Mouse (Mus musculus) hindbrain, embryonic 14.5 days (tissue): ENCODE data around the gene Gm20696. TPM values are rescaled to one million over a fixed set of nuclear protein-coding genes. Genes with fewer than 3 reads are reported as not detected.
A peak's percentile ranks its signal among the peaks of the same experiment; 100 is the strongest.

Source experiments
- ATAC-seq: fragments of 200-750 bp; cut with Nextera tagmentation; 2 replicates; pipeline ENCODE4 v1.8.0; 2017; ENCODE audit warnings: moderate number of reproducible peaks, mild to moderate bottlenecking, moderate TSS enrichment, moderate library complexity; ENCODE audit not compliant: low FRiP score
- DNase-seq: peaks from one replicate; pipeline ENCODE4 v3.0.0-alpha.2; 2015; ENCODE audit warnings: low spot score
- H3K27ac ChIP-seq: fragments of 300-500 bp; sonication (generic); 2 replicates; pipeline ENCODE4 v1.5.1; 2014; ENCODE audit warnings: mild to moderate bottlenecking, moderate library complexity
- H3K27me3 ChIP-seq: fragments of 300-500 bp; sonication (generic); 2 replicates; pipeline ENCODE4 v1.6.1; 2014; ENCODE audit warnings: mild to moderate bottlenecking, low read length, mixed read lengths; ENCODE audit not compliant: control insufficient read depth, insufficient read depth
- H3K36me3 ChIP-seq: fragments of 300-500 bp; sonication (generic); replicated peaks from 2 replicates; pipeline ENCODE4 v1.6.1; 2014; ENCODE audit not compliant: control insufficient read depth, insufficient read depth
- H3K4me1 ChIP-seq: fragments of 300-500 bp; sonication (generic); replicated peaks from 2 replicates; pipeline ENCODE4 v1.6.1; 2014; ENCODE audit warnings: antibody characterized with exemption, low read length, mixed read lengths; ENCODE audit not compliant: control insufficient read depth, insufficient read depth
- H3K4me2 ChIP-seq: fragments of 300-500 bp; sonication (generic); replicated peaks from 2 replicates; pipeline ENCODE4 v1.6.1; 2014; ENCODE audit warnings: mild to moderate bottlenecking, moderate library complexity
- H3K4me3 ChIP-seq: fragments of 300-500 bp; sonication (generic); replicated peaks from 2 replicates; pipeline ENCODE4 v1.5.1; 2014; ENCODE audit warnings: mild to moderate bottlenecking, low read length
- H3K9ac ChIP-seq: fragments of 300-500 bp; sonication (generic); 2 replicates; pipeline ENCODE4 v1.6.1; 2014
- H3K9me3 ChIP-seq: fragments of 300-500 bp; sonication (generic); 2 replicates; pipeline ENCODE4 v1.6.1; 2016; ENCODE audit warnings: low read length; ENCODE audit not compliant: control insufficient read depth
- WGBS: fragments of 180-500 bp; shearing (Covaris S2); extraction: QIAGEN DNeasy Blood & Tissue Kit; methylation state at CpG from one replicate; pipeline ENCODE4 v1.1.7; 2014; 5-methylcytosine and 5-hydroxymethylcytosine counted together
- polyA plus RNA-seq: library from polyadenylated mRNA; unstranded; fragments of >200 nt; fragmentation: Nextera tagmentation; extraction: Ambion mirVana; gene quantifications from 2 replicates; pipeline ENCODE4 v1.2.1, GENCODE M21; 2014

Gm20696 gene
- polyA plus RNA-seq, 1 experiment from 2014 or later: 2.6 TPM

- Histone ChIP-seq H3K36me3 (no peaks in the 10 kb centered on the region), H3K27me3 (no peaks in the 10 kb centered on the region), H3K27ac (no peak overlapping the region), H3K9me3 (no peaks in the 10 kb centered on the region), H3K4me2 (no peak overlapping the region), H3K4me1 (no peaks in the 10 kb centered on the region), H3K9ac (no peak overlapping the region), H3K4me3 (no peak overlapping the region)
- WGBS: 88% methylated on average over 5 of the region's 5 CpGs
- no peak for ATAC-seq
- no peak for DNase-seq
Observed at GRCm38 (mm10) chr6:99540146-99540545, 126.5 kb downstream of the Gm20696 start.

GRCm38 (mm10) chr6:99538194-99538941 lies 128.2 kb downstream of the Gm20696 start:
- Histone ChIP-seq H3K9me3 (no peaks in the 10 kb centered on the region), H3K4me3 (no peak overlapping the region), H3K9ac (no peak overlapping the region), H3K36me3 (no peaks in the 10 kb centered on the region), H3K27ac (no peak overlapping the region), H3K4me1 (no peaks in the 10 kb centered on the region), H3K27me3 (no peaks in the 10 kb centered on the region), H3K4me2 (no peak overlapping the region)
- WGBS: 88% methylated on average over 17 of the region's 17 CpGs
- no peak for ATAC-seq
- no peak for DNase-seq

- Histone ChIP-seq H3K36me3 (no peaks in the 10 kb centered on the region), H3K4me2 (no peak overlapping the region), H3K27me3 (no peaks in the 10 kb centered on the region), H3K4me3 (no peak overlapping the region), H3K27ac (no peak overlapping the region), H3K9ac (no peak overlapping the region), H3K4me1 (no peaks in the 10 kb centered on the region), H3K9me3 (no peaks in the 10 kb centered on the region)
- ATAC-seq: no peak
- DNase-seq: no peak
- WGBS: 44% methylated on average over 5 of the region's 5 CpGs
Observed at GRCm38 (mm10) chr6:99534211-99534745, 132.3 kb downstream of the Gm20696 start.

DNA sequence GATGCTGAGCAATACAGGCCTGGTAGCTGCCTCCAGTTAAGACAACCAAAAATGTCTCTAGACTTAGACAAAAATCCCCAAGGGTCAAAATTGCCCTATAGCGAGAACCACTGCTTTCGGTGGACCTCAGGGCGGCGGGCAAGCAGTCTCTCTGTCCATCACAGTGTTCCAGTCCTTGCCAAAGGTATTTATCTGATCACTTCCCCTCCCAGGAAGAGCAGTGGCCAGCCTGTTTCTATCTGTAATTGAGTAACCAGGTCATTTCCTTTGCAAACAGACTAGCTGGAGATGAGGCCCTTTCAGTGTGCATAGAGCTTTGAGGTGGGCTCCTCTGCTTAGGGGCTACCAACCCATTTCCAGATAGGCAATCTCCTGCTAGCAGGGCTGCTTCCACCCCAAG lies 134.1 kb downstream of the Gm20696 start:
- H3K27ac ChIP-seq: no peak overlapping the region
- H3K4me3 ChIP-seq: no peak overlapping the region
- no peaks in the 10 kb centered on the region for H3K4me1 ChIP-seq
- H3K9me3 ChIP-seq: no peaks in the 10 kb centered on the region
- H3K9ac ChIP-seq: no peak overlapping the region
- no peaks in the 10 kb centered on the region for H3K27me3 ChIP-seq
- ATAC-seq (no peak), DNase-seq (no peak)
- 96% methylated on average over 4 of the region's 4 CpGs for WGBS
- H3K4me2 ChIP-seq: no peak overlapping the region
- H3K36me3 ChIP-seq: no peaks in the 10 kb centered on the region

GRCm38 (mm10) chr6:99528972-99529371 lies 137.6 kb downstream of the Gm20696 start:
- Histone ChIP-seq H3K4me3 (no peak overlapping the region), H3K27ac (no peak overlapping the region), H3K4me2 (no peak overlapping the region), H3K36me3 (no peaks in the 10 kb centered on the region), H3K27me3 (no peaks in the 10 kb centered on the region), H3K4me1 (no peaks in the 10 kb centered on the region), H3K9ac (no peak overlapping the region), H3K9me3 (no peaks in the 10 kb centered on the region)
- no peak for ATAC-seq
- WGBS: 69% methylated on average over 2 of the region's 2 CpGs
- no peak for DNase-seq

DNA sequence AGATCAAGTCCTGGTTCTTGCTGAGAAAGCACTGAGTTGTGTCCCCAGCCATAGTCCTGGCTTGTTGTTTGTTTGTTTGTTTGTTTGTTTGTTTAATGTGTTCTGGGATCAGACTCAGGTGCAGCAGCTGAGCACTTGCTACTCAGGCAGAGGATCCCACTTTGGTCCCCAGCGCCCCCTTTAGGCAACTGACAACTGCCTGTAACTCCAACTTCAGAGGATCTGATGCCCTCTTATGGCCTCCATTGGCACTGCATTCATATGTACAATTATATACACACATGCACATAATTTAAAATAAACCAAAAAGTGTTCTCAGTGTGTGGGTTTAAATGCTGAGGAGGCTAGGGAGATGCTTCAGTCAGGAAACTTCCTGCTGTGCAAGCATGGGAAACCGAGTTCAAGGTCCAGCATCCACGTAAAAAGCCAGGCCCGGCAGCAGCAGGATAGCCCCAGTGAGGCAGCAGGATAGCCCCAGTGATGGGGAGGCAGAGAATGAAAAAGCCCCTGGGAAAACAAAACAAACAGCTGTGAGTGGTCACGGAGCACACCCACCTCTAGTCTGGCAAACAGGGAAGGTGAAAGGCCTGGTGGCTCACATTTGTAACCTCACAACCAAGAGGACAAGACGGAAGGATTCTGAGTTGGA lies 139.0 kb downstream of the Gm20696 start:
- 94% methylated on average over 6 of the region's 6 CpGs for WGBS
- H3K4me2 ChIP-seq: no peak overlapping the region
- H3K4me1 ChIP-seq: no peaks in the 10 kb centered on the region
- no peaks in the 10 kb centered on the region for H3K9me3 ChIP-seq
- DNase-seq (no peak), ATAC-seq (no peak)
- no peak overlapping the region for H3K27ac ChIP-seq
- no peak overlapping the region for H3K9ac ChIP-seq
- H3K4me3 ChIP-seq: no peak overlapping the region
- H3K36me3 ChIP-seq: no peaks in the 10 kb centered on the region
- H3K27me3 ChIP-seq: no peaks in the 10 kb centered on the region

DNA sequence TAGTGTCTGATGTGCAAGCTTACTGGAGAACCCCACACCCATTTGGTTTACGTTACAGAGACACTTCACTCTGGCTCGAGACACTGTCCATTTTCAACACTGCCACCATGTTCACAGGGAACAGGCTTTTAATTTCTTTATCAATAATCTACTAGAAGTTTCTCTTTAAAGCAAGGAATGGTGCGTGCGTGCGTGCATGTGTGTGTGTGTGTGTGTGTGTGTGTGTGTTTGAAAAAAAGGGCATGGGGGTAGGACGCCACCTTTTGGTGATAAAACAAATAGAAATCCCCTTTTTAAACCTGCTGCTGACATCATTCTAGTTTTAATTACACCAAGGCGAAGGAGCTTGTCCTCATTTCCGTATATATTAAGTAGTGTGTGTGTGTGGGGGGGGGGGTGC lies 141.2 kb downstream of the Gm20696 start:
- H3K27me3 ChIP-seq: no peaks in the 10 kb centered on the region
- peak; percentile 47 for DNase-seq
- WGBS: 51% methylated on average over 8 of the region's 8 CpGs

GRCm38 (mm10) chr6:99523679-99524370 lies 142.8 kb downstream of the Gm20696 start:
- H3K9ac ChIP-seq: peak overlapping the region; percentile 98
- H3K9me3 ChIP-seq: no peaks in the 10 kb centered on the region
- peak overlapping the region; percentile 100 for H3K27ac ChIP-seq
- ATAC-seq (no peak), DNase-seq (no peak)
- 0 out of 2 replicates have a peak, but pooled peaks cover 3% of the 10 kb centered on the region for H3K4me1 ChIP-seq
- H3K4me2 ChIP-seq: peak overlapping the region; percentile 99
- WGBS: 28% methylated on average over 10 of the region's 10 CpGs
- no peaks in the 10 kb centered on the region for H3K36me3 ChIP-seq
- H3K27me3 ChIP-seq: 0 out of 2 replicates have a peak, but pooled peaks cover 5% of the 10 kb centered on the region
- H3K4me3 ChIP-seq: peak overlapping the region; percentile 82

More for the DNA sequence above, 141.2 kb downstream of the Gm20696 start:
- no peak overlapping the region for H3K4me3 ChIP-seq
- no peaks in the 10 kb centered on the region for H3K9me3 ChIP-seq
- no peak overlapping the region for H3K4me2 ChIP-seq
- no peaks in the 10 kb centered on the region for H3K36me3 ChIP-seq
- no peak for ATAC-seq
- H3K9ac ChIP-seq: no peak overlapping the region
- 0 out of 2 replicates have a peak, but pooled peaks cover 3% of the 10 kb centered on the region for H3K4me1 ChIP-seq
- H3K27ac ChIP-seq: no peak overlapping the region

- WGBS: under 1% methylated on average over 22 of the region's 22 CpGs
- Histone ChIP-seq H3K36me3 (no peaks in the 10 kb centered on the region), H3K4me3 (peak overlapping the region; percentile 82), H3K9me3 (no peaks in the 10 kb centered on the region), H3K9ac (peak overlapping the region; percentile 98), H3K4me2 (peak overlapping the region; percentile 99), H3K27me3 (0 out of 2 replicates have a peak, but pooled peaks cover 5% of the 10 kb centered on the region), H3K4me1 (0 out of 2 replicates have a peak, but pooled peaks cover 3% of the 10 kb centered on the region), H3K27ac (peak overlapping the region; percentile 100)
- DNase-seq (peak; percentile 61), ATAC-seq (peak; percentile 42; the same call in 1 of the 2 replicates)
Observed at GRCm38 (mm10) chr6:99523109-99523632, 143.4 kb downstream of the Gm20696 start.
